Mouse (Mus musculus) ES-Bruce4 (cell line): Measurements from ENCODE around the gene Afmid. TPM values are rescaled to one million over a fixed set of nuclear protein-coding genes. Genes with fewer than 3 reads are reported as not detected.

Experiments
- H3K27ac ChIP-seq: 2 replicates; pipeline ENCODE4 v1.5.1; 2012; ENCODE audit warnings: low read length, inconsistent platforms; ENCODE audit not compliant: insufficient read depth
- H3K27me3 ChIP-seq: 2 replicates; pipeline ENCODE4 v1.6.1; 2012; ENCODE audit warnings: mild to moderate bottlenecking, low read length, inconsistent platforms; ENCODE audit not compliant: control insufficient read depth, poor library complexity, insufficient read depth, severe bottlenecking
- H3K36me3 ChIP-seq: 2 replicates; pipeline ENCODE4 v1.6.1; 2012; ENCODE audit warnings: inconsistent platforms, mild to moderate bottlenecking, low read length, moderate library complexity; ENCODE audit not compliant: control insufficient read depth, poor library complexity, insufficient read depth, severe bottlenecking
- H3K4me1 ChIP-seq: one replicate; pipeline ENCODE4 v1.8.1; 2011; ENCODE audit warnings: low read length; ENCODE audit not compliant: control insufficient read depth, insufficient read depth
- H3K4me3 ChIP-seq: 2 replicates; pipeline ENCODE4 v1.5.1; 2011; ENCODE audit warnings: low read depth, mild to moderate bottlenecking, low read length
- H3K9ac ChIP-seq: 2 replicates; pipeline ENCODE4 v1.6.1; 2012; ENCODE audit warnings: low read depth, mild to moderate bottlenecking, inconsistent platforms; ENCODE audit not compliant: poor library complexity, severe bottlenecking
- H3K9me3 ChIP-seq: replicated peaks from 2 replicates; pipeline ENCODE4 v1.6.1; 2012; ENCODE audit warnings: mild to moderate bottlenecking, low read length, inconsistent platforms; ENCODE audit not compliant: control insufficient read depth, poor library complexity, insufficient read depth, severe bottlenecking
- CTCF ChIP-seq: IDR thresholded peaks from one replicate; pipeline ENCODE4 v1.8.1; 2011; ENCODE audit warnings: low read depth, low read length
- EP300 ChIP-seq: IDR thresholded peaks from 2 replicates; pipeline ENCODE4 v1.6.1; 2011; ENCODE audit warnings: low read depth, low read length; ENCODE audit not compliant: insufficient read depth
- POLR2A ChIP-seq: IDR thresholded peaks from one replicate; pipeline ENCODE4 v1.8.1; 2011; ENCODE audit warnings: low read length; ENCODE audit not compliant: insufficient read depth
- polyA plus RNA-seq: library from polyadenylated mRNA; stranded (reverse); fragments of >200 nt; gene quantifications from 2 replicates; pipeline ENCODE4 v1.2.4, GENCODE M21; 2011; ENCODE audit warnings: low read depth; ENCODE audit not compliant: missing spikeins, insufficient read depth, insufficient read length

Gene Afmid
- polyA plus RNA-seq, 1 experiment, result 3.6 TPM

- no peaks in the 10 kb centered on the region for H3K27me3 ChIP-seq
- no peak overlapping the region for H3K4me3 ChIP-seq
- no peaks in the 10 kb centered on the region for H3K9me3 ChIP-seq
- no peaks in the 10 kb centered on the region for H3K36me3 ChIP-seq
- TF ChIP-seq CTCF (no peak), POLR2A (no peak), EP300 (no peak)
- no peak overlapping the region for H3K9ac ChIP-seq
- H3K4me1 ChIP-seq, result peaks cover 6% of the 10 kb centered on the region
- H3K27ac ChIP-seq, result no peak overlapping the region
Observed at GRCm38 (mm10) chr11:117871911-117872584, 46.3 kb downstream of the Afmid start.

DNA sequence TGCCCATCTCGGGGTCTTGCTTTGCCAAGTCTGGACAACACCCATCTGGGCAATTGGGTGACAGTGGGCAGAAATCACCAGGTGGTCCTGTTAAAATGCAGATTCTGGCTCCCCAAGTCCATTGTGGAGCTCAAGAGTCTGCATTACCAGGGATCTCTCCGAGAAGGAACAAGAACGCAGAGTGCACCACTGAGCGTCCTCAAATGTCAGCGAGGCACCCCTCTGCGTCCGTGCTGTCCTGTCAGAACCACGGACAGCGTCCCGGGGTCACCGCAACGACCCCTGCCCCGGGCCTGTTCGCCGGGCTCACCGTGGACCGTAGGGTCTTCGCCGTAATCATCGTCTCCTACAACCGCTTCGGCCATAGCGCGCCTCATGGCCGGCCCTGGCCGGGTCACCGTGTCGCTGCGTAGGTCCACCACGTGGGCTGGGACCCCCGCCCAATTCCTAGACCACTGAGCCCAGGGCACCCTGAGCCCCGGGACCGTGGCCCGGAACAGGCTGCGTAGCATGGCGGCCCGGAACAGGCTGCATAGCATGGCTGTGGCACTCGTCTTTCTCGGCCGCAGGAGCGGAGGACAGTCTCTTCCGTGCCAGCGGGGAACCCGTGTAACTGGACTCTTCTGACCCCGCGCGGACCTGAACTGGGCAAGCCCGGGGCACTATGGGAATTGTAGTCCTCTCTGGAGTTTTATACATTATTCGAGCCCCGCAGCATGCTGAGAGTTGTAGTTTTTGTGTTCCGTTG is 47.3 kb downstream of the Afmid start, which contains the start of gene Tha1:
TSS of gene Tha1 (minus strand) at position 621 of the 748 bp plus-strand sequence.
- TF ChIP-seq EP300 (no peak), POLR2A (no peak), CTCF (no peak)
- Histone ChIP-seq H3K9me3 (no peaks in the 10 kb centered on the region), H3K36me3 (no peaks in the 10 kb centered on the region), H3K27ac (no peak within 1 kb of the TSS), H3K4me1 (peaks cover 8% of the 10 kb centered on the region), H3K4me3 (peak within 1 kb of the TSS; percentile 80), H3K27me3 (no peaks in the 10 kb centered on the region), H3K9ac (peak within 1 kb of the TSS; percentile 52)

DNA sequence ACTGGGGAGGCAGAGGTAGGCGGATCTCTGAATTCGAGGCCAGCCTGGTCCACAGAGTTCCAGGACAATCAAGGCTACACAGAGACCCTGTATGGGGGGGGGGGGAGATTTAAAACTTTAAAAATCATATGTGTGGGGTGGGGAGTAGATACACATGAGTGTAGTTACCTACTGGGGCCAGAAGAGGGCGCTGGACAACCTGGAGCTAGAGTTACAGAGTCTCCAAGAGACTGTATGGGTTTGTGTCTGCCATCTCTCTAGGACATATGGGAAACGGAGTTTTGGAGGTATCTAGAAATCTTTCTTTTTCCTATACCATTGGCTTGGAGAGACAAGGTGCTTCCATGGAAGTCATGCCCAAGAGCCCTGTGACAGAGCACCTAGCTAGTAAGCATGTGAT is 48.7 kb downstream of the Afmid start:
- H3K4me1 ChIP-seq, result peaks cover 8% of the 10 kb centered on the region
- no peak overlapping the region for H3K4me3 ChIP-seq
- no peaks in the 10 kb centered on the region for H3K9me3 ChIP-seq
- peak; percentile 24 for TF ChIP-seq CTCF
- no peak for TF ChIP-seq POLR2A
- no peak overlapping the region for H3K27ac ChIP-seq
- peak overlapping the region; percentile 7; the same call in 1 of the 2 replicates for H3K9ac ChIP-seq
- no peaks in the 10 kb centered on the region for H3K27me3 ChIP-seq
- H3K36me3 ChIP-seq, result no peaks in the 10 kb centered on the region

DNA sequence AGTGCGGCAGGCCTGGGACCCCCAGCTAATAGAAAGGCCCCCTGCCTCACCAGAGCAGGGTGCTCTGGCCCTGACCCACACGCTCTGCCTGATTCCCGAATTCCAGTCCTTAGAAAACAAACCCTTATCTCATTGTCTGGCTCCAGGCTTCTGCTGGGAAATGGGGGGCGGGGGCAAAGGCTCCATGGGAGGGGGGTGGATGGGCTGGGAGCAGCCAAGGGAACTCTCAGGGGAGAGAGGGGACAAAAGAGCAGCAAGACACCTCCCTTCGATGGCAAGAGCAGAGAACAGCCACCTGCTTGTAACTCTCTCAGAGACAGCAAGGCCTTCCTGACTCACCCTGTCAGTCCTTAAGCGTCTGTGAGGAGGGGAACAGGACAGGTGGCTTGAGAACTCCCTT is 50.0 kb downstream of the Afmid start:
- peak overlapping the region; percentile 7 for H3K9ac ChIP-seq
- H3K36me3 ChIP-seq, result no peaks in the 10 kb centered on the region
- peak overlapping the region; percentile 80 for H3K27ac ChIP-seq
- no peaks in the 10 kb centered on the region for H3K9me3 ChIP-seq
- no peaks in the 10 kb centered on the region for H3K27me3 ChIP-seq
- peak overlapping the region; percentile 3; the same call in 1 of the 2 replicates for H3K4me3 ChIP-seq
- peaks cover 11% of the 10 kb centered on the region for H3K4me1 ChIP-seq
- TF ChIP-seq CTCF, result no peak
- peak; percentile 76 for TF ChIP-seq EP300

DNA sequence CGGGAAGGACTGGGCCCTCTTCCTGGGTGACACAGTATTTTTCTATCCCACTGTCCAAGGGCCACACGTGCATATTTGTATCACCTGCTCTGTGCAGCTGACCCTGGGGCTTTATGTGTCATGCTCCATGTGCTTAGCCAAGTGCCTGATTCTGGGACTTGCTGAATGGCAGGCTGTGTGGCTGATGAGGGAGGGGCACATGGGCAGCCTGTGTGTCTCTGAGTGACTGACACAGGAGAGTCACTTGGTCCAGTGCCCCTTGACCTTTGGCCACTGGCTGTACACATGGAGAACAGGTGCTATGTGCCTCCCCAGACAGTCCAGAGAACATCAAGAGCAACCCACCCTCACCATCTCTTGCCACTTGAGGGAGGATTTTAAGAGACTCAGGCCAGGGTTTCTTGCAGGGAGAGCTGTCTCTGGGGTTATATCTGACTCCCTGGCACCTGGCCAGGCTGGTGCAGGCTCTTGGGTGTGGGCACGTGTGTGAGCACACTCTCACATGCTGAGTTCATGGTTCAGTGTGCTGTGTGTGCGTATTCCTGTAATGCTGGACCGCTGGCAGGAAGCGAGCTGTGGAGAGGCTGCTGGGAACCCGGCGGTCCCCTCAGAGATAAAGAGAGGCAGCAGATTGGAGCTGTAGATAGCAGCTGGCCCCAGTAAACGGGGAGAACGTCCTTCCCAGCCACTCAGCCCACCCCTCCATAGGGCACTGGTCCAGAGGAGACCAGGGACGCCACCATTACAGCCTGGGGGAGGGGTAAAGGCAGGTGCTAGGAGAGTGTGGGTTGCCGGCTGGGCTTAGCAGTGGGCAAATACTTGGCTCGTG is 52.4 kb downstream of the Afmid start:
- TF ChIP-seq CTCF (no peak), POLR2A (no peak), EP300 (no peak)
- Histone ChIP-seq H3K36me3 (no peaks in the 10 kb centered on the region), H3K27ac (no peak overlapping the region), H3K4me3 (peak overlapping the region; percentile 25; the same call in 1 of the 2 replicates), H3K27me3 (no peaks in the 10 kb centered on the region), H3K9me3 (no peaks in the 10 kb centered on the region), H3K9ac (peak overlapping the region; percentile 36; the same call in 1 of the 2 replicates), H3K4me1 (peaks cover 11% of the 10 kb centered on the region)

GRCm38 (mm10) chr11:117878892-117879291 is 53.2 kb downstream of the Afmid start:
- Histone ChIP-seq H3K4me1 (peaks cover 13% of the 10 kb centered on the region), H3K4me3 (peak overlapping the region; percentile 40), H3K9ac (peak overlapping the region; percentile 36; the same call in 1 of the 2 replicates), H3K36me3 (no peaks in the 10 kb centered on the region), H3K27ac (no peak overlapping the region), H3K9me3 (no peaks in the 10 kb centered on the region), H3K27me3 (no peaks in the 10 kb centered on the region)
- no peak for TF ChIP-seq EP300
- no peak for TF ChIP-seq POLR2A
- no peak for TF ChIP-seq CTCF
